Mouse (Mus musculus) lung, postnatal 25 days (tissue): ENCODE measurements around the gene Hoxd1.

Experiments
- DNase-seq: peaks from one replicate; pipeline ENCODE4 v3.0.0; 2022; ENCODE audit warnings: low spot score

The Hoxd1 gene

DNA sequence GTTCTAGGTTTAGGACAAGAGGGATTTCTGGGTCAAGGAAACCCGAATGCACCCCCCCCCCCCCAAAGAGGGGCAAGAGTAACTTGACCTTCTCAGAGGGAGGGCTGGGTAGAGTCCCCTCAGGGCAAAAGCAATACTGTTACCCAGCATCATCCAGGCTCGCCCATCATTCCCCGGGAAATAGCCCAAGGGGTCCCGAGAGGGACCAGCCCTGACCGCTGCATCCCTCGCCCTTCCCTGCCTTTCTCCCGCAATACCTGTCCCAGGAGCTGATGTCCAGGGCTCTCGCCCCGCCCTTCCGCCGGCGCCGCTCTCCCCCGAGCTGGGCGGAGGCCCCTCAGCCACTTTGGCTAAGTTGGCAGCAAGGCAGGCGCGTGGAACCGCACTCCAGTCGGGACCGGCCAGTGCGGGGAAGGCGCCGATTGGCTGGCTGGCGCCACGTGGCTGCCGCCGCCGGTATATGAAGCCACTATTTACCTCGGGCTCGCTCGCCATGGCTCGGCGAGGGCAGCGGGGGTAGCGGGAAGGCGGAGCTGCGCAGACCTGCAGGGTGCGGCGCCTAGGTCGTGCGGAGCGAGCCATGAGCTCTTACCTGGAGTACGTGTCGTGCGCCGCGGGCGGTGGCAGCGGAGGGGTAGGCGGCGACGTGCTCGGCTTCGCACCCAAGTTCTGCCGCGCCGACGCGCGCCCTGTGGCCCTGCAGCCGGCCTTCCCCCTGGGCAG is at the start of gene Hoxd1:
Hoxd1 (plus strand) TSS at position 459 of the 723 bp plus-strand sequence.
- no peak for DNase-seq

DNA sequence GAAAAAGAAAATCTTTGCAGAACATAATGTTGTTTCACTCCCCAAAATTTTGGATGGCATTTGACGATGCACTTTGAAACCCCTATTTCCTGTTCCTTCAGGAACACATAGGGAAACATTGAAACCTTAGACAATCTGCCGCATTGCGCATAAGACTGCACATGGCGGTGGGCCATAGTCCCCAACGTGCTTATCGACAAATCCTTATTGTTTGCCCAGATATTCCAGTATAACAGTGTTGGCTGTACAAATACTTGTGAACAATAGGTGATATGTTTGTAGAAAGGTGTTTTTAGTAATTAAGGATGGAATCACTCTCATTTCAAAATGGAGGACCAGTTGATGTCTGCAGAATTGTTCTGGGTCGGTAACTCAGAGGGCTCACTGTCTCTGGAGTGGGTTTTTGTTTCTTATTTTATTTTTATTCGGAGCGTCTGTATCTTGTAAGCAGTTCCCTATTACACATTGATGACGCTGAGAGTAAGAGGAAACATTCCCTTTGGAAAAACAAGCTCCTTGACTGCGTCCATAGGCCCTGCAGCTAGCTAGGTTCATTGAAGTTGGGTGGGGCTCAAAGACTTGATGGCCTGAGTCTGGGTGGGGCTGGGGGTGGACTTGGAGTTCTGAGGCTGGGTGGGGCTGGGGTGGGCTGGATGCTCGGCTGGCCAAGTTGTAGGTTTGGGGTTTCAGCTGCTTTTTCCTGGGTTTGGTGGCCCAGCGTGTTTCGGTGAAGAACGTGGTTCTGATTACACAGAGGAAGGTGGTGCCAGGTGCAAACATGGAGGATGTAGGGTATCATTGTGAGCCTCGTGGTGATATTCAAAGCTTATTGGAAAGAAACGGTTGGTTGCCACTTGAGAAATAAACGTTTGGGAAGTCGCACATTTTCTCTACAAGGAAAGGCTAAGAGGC is 49.3 kb upstream of the Hoxd1 start:
- no peak for DNase-seq

DNA sequence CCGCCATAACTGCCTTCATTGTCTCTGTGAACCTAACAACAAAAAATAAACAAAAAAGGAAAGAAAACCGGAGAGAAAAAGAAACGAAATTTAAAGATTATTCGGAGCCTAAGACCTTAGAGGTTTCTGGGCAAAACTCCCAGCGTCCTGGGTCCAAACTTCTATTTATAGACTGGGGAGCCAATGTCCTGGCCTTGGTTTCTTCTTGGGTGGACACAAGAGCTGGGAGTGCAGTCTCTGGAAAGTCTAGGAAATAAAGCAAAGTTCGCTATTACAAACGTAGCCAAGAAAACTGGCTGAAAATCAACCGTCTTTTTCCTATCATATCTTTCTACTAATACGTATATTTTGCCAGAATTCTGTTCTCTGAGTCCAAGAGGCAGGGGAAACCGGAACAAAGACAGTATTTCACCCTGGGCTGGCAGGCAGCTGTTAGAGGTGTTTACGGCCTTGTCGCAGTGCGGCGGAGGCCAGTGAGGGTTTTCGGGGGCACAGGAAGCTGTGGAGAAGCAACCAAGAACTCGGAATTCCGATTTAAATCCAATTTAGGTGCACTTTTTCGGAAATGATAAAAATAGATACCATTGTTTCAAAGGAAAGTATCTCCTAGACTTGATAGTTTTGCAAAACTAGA is 48.5 kb upstream of the Hoxd1 start:
- DNase-seq: no peak

DNA sequence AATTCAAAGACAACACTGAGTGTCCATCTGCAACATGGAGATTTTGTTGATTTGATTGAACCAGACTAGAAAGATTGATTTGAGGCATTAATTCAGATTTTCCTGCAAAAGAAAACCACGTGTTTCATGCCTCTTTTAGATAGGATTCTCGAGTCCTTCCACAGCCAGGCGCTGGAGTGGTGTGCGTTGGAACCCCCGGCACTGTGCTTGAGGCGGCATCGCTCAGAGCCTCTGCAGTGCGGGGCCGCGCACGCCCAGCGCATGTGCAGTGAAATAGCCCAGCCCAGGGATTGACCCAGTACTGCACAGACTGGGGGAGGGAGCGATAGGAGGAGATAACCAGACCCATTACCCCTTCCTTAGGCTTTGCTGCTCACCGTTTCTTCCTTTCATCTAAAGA is 47.9 kb upstream of the Hoxd1 start:
- DNase-seq: no peak

GRCm38 (mm10) chr2:74715504-74716241 is 47.1 kb upstream of the Hoxd1 start:
- DNase-seq: peak; percentile 73

GRCm38 (mm10) chr2:74720384-74720783 is 42.4 kb upstream of the Hoxd1 start:
- no peak for DNase-seq

DNA sequence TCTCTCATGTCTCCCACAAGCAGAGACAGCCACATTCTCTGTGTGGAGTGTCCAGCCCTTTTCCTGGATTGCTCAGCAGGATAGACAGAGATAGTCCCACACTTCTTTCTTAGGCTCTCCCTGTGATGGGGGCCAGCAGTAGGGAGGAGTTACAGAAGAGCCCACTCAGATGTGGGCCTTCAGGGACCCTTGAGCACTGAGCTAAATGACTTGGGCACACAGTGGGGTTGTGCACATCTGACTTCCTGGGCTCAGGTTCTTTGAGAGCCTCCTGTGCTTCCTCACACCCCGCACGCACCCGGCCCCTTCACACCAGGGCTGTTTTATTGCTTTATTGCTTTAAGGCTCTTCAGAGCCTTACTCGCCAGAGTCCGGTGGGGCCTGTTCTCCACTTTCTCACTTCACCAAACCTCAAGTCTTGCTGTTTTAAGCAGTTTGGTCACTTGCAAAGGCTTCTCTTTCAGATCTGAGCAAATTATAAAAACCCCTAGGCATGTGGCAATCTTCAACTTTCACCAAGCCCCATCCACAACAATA is 41.8 kb upstream of the Hoxd1 start:
- no peak for DNase-seq

DNA sequence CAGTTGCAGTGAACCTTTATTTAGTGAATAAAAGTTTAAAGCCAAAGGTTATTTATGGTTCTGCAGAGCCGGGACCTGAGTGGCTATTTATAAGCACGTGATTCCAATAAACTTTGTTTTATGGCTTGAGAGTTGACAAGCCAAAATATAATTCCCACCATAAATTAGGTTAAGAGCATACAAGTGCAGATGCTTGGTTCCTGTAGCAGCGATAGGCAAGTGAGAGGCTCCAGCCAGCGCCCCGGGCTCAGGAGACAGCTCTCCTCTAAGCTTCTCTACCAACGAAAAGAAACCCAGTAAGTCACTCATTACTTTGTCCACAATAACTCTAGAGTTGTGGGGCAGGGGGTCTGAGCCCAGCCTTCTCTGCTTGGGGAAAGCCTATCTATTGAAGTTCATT is 40.9 kb upstream of the Hoxd1 start:
- no peak for DNase-seq

- DNase-seq: no peak
Measured at GRCm38 (mm10) chr2:74722949-74723348, 39.8 kb upstream of the Hoxd1 start.

GRCm38 (mm10) chr2:74724244-74725015 is 38.4 kb upstream of the Hoxd1 start:
- DNase-seq: no peak

- DNase-seq: no peak
Measured at GRCm38 (mm10) chr2:74725171-74725570, 37.6 kb upstream of the Hoxd1 start.

DNA sequence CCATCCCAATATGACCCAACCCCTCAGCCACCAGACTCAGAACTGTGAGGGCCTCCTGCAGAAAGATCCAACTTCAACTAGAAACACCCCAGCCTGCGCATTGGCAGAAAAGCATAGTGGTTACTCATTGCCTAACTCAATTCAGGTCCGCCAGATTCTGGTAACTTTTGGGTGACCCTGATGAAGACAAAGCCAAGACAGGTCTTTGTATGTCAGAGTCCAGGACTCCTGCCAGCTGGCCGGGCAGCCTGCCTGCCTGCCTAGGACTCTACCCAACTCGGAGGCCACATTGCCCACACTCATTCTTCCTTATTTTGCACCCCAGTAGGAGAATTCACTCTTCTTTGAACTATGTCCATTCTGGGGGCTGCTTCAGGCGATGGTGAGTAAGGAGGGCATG is 36.2 kb upstream of the Hoxd1 start, which contains the start of gene Gm28230:
Gm28230 (plus strand) TSS at position 178 of the 400 bp plus-strand sequence.
- no peak for DNase-seq

DNA sequence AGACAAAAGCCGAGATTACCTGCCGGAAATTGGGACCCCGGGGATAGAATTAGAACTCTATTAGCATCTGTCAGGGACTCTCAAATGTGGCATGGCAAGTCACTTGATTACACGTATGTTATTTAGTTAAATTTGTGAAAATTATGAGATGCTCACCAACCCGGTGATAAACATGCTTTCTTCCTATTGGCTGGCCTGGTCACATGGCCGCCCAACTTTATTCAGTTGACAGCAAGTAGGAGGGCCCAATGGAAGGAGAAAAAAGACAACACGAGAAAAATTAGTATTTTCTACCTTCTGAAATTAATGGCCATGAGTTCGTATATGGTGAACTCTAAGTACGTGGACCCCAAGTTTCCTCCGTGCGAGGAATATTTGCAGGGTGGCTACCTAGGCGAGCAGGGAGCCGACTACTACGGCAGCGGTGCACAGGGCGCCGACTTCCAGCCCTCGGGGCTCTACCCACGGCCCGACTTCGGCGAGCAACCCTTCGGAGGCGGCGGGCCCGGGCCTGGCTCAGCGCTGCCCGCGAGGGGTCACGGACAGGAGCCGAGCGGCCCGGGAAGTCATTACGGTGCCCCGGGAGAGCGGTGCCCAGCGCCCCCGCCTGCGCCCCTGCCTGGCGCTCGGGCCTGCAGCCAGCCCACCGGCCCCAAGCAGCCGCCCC is 35.7 kb upstream of the Hoxd1 start:
- no peak for DNase-seq

DNA sequence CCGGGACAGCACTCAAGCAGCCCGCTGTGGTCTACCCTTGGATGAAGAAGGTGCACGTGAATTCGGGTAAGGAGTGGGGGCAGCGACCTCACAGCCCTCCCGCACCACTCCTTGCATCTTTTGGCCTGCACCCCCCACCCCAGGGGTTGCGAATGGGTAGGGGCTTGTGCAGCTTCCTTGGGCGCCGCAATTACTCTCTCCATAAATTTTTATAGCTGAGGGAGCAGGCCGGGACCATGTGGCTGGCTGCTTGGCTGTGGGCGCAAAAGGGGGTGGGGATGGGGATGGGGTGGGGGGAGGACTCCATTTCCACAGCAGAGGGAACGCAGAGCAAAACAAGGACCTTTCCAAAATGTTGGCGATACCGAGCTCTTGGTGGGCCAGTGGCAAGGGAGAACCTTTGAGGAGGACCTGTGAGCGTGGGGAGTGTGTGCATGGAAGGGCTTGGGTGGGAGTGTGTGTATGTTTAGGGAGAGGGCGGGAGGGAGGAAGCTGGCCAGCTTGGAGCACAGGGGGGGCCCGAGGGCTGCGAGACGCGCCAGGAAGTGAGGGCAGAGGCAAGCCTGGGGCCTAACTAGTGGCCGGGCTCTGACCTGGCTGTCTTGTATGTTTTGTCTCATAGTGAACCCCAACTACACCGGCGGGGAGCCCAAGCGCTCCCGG is 35.0 kb upstream of the Hoxd1 start:
- DNase-seq: no peak

DNA sequence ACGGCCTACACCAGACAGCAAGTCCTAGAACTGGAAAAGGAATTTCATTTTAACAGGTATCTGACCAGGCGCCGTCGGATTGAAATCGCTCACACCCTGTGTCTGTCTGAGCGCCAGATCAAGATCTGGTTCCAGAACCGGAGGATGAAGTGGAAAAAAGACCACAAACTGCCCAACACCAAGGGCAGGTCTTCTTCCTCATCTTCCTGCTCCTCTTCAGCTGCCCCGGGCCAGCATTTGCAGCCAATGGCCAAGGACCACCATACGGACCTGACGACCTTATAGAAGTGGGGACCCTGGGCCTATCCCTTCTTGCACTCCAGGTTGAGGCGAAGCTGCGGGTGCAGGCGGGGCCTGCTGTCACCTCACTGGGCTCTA is 34.5 kb upstream of the Hoxd1 start:
- no peak for DNase-seq

GRCm38 (mm10) chr2:74730331-74730730 is 32.4 kb upstream of the Hoxd1 start:
- no peak for DNase-seq

DNA sequence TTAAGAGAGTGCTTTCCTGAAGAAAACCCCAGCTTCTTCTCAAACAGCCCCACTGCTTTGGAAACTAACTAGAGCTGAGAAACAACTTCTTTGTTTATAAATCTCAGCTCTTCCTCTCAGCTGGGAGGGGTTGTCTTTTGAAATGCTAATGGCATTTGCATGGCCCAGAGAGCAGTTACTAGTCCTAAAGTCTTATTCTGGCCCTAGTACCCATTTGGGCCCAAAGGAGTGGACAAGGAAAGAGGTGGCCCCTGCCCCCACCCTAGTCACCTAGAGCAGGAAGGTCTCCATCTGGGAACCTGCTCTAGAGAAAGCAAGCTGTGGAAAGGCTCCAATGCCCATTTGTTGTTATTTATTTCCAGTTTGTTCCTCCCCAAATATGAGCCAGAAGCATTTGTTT is 31.7 kb upstream of the Hoxd1 start:
- no peak for DNase-seq

GRCm38 (mm10) chr2:74731799-74732512 is 30.8 kb upstream of the Hoxd1 start:
- DNase-seq: no peak
